Mouse (Mus musculus): ENCODE data around the gene Arhgap5.
"Not testable (repeated sequence)": the region's sequence is repeated elsewhere in the genome, so short reads cannot be mapped to it uniquely, and the experiment has no call there.

Arhgap5 gene

DNA sequence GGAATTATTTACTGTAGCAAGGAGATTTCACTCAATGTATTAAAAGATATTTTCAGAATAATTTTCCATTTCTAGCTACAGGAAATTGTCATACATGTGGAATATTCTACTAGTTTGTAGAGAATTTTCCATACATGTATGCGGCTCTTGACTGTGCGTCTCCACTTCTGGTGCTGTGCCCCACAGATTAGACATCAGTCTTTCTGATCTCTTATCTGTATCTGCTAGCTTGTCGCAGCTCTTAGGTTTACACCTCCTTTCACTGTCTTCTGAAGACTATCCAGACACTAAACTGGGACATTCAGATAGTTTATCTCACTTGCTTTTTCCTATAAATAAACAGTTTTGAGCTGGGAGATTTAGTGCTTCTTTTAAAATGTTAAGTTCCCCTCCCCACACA lies 40.8 kb downstream of the Arhgap5 start:
- no peak for DNase-seq

DNA sequence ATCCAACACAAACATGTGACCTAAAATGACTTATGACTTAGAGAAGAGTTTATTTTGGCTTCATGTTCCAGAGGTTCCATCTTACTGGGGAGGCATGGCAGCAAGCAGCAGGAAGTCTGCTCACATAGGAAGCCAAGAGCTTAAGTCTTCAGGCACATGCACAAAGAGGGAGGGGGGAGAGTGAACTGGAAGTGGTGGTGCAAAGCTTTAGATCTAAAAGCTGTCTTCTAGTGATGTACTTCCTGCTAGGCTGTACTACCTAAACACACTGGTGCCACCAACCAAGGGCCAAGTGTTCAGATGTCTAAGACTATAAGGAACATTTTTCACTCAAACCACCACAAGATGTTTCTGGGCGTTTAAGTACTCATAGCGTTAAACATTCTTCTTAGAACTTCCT lies 48.3 kb downstream of the Arhgap5 start:
- no peak for DNase-seq

DNA sequence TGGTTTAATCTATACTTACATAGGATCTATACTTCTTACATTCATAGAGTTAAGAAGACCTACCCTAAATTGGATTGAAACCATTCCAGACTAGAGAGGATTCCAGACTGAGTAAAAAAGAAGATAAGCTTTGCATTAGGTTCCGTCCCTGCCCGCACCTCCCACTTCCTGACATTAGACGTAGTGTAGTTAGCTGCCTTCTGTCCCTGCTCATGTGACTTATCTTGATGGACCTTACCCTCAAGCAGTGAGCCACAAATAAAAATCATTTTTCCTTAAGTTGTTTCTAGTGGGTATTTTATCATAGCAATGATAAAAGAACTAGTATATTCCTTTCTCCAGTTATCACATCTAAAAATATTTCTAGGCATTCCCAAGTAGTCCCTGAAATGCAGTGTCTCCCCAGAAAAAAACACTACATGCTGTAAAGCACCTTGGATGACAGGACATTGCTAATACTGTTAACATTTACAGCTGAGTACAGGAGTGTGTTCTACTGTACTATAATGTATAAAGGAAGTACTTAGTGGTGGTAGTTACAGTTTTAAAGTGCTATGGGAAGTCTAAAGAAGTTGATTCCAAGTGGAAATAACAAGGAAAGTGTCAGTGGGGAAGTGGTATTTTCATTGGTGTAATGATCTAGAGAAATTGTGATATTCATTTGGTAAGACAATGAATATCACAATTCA lies 51.6 kb downstream of the Arhgap5 start:
- DNase-seq: no peak

DNA sequence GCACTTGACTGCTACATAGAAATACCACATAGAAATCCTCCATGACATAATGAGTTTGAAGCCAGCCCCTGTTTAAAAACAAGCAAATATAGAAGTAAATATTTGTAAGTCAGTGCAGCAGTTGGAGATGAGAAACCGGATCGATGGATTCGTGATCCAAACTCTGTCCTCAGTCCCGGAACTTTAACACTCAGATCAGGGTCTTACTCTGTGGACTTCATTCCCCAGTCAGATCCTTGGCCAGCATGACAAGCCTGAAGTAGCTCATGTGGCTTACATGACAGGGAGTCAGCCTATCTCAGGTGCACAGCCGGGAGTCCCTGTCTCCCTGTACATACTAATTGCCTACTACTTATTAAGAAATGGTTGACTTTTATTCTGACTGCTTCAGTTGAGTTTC lies 61.9 kb downstream of the Arhgap5 start:
- DNase-seq: no peak

DNA sequence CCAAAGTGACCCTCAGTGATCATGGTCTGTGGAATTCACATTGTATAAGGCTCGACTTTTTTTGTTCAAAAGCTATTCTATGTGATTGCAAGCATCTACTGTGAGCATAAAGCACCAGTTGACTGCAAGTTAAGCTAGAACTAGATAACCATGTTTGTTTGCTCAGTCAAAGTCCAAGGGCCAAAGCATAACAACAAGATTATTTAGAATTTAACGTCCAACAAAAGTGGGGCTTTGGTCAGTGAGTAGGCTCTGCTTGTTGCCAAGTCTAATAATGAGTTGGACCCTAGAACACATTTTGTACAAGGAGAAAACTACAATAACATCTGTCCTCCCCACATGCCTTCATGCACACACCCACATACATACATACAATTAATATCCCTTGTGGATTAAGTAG lies 69.6 kb downstream of the Arhgap5 start:
- DNase-seq: no peak

DNA sequence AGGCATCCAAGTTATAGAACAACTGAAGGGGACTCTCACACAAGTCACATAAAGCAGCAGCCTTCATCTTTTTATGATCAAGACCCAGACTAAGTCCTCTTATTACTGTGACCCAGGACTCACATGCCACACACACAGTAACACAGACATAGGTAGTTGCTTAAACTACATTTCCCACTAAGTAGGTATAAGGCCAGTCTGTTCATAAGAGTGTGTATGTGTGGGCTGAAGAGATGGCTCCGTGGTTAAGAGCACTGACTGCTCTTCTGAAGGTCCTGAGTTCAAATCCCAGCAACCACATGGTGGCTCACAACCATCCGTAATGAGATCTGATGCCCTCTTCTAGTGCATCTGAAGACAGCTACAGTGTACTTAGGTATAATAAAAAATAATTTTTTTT lies 82.7 kb downstream of the Arhgap5 start:
- not testable (repeated sequence) for DNase-seq

DNA sequence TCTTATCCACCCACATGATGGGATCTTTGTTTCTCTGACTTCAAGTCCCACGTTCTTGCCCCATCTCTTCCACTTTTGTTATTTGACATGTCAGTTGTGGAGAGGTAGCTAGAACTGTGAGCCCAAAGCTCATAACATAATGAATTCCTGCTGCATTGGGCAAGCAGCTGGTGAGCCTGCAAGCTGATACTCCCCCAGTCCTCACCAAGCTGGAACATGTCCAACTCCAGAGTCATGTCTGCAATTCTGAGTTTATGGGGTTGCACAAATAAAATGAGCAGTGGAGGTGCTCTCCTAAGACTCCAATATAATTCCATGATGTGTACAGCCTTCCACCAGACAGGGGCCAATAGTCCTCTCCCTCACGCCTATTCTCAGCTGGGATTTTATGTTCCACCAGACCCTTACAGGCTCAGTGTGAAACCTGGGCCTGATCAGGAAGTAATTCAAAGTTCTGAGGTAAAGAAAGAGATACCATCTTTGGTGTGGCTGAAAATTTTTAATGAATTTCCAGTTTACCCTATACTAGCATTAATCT lies 83.8 kb downstream of the Arhgap5 start:
- no peak for DNase-seq

DNA sequence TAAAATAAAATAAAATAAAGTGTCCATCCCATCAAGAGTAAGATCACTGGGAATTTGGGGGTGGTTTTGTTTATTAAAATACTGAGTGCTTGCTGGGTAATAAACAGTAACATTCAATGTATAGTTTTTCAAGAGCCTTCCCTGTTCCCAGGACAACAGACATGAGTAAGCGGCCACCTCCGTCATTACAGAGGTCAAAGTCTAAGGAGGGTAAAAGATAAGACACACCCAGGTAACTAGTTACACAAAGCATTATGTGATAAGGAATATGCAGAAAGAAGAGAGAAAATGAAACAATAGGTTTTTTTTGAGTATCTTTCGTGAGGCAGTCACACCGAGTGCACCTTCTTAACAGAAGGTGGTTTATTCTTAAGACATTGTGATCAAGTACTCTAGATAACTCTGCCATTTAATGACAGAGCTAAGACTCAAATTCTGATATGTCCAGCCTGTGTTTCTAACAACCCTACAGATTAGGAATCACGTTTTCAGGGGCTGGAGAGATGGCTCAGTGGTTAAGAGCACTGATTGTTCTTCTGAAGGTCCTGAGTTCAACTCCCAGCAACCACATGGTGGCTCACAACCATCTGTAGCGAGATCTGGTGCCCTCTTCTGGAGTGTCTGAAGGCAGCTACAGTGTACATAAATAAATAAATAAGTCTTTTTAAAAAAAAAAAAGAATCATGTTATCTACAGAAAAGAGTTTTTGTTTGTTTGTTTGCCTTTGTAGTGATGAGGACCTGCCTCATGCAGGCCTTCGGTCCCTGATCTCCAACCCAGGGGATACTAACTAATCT lies 91.8 kb downstream of the Arhgap5 start:
- DNase-seq: no peak

DNA sequence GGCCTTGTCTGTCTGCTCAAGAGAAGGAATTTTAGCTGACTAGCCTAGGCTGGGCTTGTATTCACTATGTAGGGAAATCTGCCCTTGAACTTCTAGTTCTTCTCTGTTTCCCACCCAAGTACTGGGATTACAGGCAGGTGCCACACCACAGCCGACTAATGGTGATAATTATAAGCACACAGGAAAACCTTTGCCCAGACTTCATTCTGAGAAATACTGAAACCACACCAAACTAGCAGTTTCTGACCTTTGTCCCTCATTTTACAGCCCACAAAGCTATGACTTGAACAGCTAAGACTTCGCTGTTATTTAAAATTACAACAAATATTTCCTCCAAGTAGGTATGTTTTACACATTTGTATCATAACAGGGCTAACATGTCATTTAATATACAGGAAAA lies 98.7 kb downstream of the Arhgap5 start:
- no peak for DNase-seq

DNA sequence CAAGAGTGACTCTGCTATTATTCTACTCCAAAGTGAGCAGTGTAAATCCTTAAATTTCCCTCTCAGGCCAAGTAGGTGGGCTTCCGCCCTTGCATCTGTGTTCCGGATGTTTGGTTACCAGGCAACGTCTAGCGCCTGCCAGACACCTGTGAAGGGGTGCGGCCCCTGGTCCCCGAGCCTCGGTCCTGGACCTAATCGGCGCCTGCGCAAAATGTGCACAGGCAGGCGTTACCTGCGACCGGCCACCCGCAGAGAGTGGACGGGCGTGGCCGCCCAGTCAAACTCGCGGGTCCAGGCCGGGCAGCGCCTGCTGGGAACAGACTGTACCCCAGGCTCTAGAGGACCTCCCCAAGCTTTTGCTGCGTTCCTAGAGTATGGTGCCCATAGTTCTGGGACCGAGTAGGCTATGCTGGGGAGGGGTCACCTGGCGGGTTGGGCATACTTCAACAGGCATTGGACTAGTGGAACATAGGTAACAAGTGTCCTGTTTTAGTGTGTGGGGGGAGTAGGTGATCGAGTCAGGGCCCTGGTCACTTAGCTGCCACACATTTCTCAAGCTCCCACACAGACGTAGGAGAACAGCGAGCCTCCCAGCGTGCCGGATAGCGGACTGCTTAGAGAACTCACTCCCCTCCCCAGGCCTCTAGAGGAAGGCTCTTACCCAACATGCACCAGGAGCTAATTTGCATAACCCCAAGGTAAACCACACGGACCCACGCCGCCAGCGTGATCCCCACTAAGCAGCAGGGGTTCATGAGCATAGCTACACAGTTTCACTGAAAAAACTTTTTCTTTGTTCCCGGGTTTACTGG lies 99.3 kb downstream of the Arhgap5 start:
- peak; percentile 81 for DNase-seq

DNA sequence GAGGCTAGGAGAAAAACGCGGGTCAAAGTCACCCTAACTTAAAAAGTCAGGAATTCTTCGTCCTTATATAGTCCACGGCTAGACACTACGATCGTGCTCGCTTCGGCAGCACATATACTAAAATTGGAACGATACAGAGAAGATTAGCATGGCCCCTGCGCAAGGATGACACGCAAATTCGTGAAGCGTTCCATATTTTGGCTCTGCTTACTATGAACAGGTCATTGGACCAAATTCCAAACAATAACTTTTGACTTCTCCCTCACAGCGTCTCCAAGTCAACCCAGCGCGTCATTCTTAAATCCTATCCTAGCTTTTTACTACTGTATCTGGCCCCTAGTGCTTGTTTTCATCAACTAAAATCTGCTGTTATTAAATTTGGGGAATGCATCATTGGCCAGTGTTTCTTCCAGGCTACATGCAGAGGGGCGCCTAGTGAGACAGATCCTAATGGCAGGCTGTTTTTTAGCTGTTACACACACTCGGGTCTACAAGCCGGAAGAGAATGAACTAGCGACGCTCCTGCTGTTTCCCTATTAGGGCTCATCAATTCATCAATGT lies 100.0 kb downstream of the Arhgap5 start:
- DNase-seq: peak; percentile 71

DNA sequence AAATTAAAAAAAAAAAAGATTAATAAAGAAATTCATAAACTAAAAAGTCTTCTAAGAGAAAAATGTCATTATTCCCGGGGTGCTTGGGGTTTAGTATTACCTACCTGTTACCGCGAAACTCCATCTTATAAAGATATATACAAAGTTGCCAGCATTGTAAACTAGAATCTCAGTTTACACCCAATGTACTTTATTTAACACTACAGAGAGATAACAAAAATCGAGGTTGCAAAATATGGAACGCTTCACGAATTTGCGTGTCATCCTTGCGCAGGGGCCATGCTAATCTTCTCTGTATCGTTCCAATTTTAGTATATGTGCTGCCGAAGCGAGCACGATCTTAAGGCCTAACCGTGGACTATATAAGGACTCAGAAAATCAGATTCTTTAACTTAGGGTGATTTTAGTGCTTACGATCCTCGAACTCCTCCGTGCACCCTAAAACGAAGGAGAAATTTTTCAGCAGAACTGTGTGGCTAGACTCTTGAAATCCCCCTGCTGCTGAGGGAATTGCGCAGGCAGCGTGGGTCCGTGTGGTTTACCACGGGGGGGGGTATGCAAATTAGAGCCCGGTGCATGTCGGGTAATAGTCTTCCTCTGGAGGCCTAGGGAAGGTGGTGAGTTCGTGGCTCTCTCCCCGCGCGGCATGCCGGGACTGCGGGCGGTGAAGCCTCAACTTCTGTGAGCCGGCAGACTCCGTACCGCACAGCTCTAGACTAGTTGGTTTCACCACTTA lies 100.7 kb downstream of the Arhgap5 start:
- DNase-seq: peak; percentile 90

DNA sequence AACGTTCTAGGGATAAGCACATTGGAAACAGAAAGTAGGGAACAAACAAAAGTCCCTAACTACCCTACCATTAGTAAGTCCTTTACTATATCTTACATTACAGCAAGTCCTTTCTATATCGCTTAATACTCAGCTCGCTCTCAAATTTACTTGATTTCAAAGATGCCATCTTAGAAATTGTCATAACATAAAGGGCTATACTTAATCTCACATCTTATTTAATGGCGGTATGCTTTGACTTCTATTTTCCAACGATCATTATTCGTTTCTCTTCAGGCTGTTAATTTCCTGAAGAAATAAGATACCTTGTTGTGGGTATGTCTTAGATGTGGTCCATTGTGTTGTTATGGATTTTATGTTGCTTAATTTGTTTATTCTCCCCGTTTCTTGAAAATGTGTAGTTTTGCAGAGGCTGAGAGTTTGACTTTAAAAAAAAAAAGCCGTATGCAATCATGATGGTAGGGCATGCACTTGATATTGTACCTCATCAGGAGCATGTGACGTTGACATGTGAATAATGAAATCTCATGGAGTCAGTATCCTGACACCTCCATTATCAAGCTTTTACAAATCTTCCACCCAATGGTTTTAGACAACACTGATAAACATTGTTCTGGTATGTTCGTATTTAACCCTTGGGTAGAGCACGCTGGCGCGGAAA lies 101.3 kb downstream of the Arhgap5 start:
- DNase-seq: no peak

DNA sequence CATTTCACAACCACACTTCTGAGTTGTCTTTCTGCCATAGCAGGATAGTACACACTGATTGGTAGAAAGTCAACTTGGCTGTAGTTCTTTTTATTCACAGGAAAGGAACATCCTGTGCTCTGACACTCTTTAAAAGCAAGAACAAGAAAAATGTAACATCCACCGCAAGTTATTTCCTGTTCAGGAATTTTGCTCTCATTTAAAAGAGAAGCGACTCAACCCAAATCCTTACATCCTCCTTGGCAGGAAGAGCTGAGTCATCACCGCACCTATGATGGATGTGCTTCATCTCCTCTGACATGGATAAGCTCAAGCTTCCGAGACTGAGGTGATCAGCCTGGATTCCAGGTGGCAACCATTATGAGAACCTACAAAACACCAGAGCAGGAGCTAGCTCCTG lies 103.6 kb downstream of the Arhgap5 start:
- no peak for DNase-seq

DNA sequence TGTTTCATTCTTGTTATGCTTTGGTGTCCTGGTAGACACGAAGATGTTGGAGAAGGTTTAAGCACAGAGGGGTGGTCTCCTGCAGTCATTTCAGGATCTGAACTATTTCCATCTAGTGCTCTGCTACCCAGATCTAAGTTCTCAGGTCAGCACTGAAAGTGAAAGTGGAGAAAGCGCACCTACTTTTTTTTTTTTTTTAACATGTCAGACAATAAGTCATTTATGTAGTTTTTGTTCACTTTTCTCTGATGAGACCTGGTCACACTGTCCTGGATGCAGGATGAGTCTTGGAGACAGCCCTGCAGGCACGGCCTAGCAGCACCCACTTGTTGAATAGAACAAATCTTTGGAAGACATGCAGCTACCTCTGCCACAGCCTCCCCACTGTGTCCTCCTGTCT lies 111.9 kb downstream of the Arhgap5 start:
- DNase-seq: no peak

DNA sequence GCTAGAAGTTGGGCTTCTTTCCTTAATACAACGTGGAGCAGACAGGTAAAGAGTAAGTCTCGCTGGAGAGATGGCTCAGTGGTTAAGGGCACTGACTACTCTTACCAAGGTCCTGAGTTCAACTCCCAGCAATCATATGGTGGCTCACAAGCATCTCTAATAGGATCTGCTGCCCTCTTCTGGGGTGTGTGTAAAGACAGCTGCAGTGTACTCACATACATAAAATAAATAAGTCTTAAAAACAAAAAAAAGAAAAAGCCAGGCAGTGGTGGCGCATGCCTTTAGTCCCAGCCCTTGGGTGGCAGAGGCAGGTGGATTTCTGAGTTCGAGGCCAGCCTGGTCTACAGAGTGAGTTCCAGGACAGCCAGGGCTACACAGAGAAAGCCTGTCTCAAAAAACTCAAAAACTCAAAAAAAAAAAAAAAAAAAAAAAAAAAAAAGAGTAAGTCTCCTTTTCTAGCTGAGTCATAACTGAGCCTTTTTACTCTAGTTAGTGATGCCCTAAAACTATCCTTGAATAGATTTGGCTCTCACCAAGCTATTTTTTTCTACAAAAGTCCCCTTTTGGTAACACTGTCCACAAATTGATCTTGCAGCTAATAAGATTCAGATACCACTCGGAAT lies 114.8 kb downstream of the Arhgap5 start:
- DNase-seq: no peak

DNA sequence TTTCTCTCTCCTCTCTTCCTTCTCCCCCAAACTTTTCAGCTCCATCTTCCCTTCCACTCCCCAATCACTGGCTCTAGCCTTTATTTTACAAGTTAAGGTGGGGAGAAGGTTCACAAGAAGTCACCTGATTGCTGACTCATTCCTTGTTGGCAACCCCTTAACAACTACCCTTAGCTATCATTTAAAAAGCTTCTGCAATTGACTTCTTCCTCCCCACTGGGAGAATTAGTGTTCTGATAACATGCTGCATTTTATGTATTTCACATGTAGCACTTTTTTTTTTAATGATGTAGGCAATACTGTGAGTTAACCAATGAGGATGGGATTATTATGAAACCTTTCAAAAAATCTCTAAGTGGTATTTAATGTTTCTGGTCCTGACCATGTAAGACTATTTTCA lies 115.9 kb downstream of the Arhgap5 start:
- DNase-seq: no peak
